Mouse (Mus musculus) cerebellum, adult 11 months (tissue): Measurements from ENCODE around the gene St3gal3.

Source experiments
- DNase-seq: peaks from one replicate; pipeline ENCODE4 v3.0.0; 2022

Gene St3gal3

DNA sequence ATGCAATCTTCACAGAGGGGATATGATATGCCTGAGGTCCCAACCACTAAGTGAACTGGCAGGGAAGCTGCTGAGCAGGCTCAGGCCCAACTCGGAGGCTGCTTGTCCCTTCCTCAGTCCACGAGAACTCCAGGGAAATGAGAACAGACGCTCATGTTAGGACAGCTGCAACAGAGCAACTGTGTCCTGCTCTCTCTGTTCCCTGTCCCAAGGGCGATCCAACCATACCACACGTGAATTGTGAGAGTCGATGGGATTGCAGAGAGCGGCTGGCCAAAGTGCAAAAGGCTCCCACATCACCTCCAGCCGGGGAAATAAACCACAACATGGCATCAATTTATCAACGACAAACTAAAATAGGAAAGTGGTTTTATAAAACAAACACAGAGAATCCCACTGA, 90.2 kb downstream of the St3gal3 start:
- no peak for DNase-seq

DNA sequence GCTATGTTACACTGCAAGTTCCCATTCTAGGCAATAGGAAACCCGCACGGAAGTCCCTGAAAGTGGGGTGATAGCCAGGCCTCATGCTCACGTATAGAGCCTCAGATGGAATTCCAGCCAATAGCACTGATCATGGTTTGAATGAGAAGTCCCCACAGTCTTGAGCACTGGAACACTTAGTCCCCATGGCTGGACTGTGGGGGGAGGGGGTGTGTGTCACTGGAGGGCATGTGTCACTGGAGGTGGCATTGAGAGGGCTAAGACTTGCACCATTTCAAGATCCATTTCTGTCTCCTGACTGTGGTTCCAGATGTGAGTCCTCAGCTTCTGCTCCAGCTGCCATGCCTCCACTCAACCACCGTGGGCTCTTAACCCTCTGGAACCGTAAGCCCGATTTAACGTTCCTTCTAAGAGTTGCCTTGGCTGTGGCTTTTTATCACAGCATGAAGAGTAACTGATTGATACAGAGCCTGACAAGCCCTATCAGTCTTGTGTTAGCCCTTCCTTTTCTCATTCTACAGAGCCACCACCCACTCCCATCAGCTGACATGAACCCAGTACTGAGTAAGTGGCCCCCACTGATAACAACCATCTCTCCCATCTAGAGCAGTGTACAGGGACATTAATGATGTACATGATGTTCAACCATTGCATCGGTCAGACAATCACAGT, 91.2 kb downstream of the St3gal3 start:
- no peak for DNase-seq

GRCm38 (mm10) chr4:118042671-118043320, 91.9 kb downstream of the St3gal3 start:
- no peak for DNase-seq

DNA sequence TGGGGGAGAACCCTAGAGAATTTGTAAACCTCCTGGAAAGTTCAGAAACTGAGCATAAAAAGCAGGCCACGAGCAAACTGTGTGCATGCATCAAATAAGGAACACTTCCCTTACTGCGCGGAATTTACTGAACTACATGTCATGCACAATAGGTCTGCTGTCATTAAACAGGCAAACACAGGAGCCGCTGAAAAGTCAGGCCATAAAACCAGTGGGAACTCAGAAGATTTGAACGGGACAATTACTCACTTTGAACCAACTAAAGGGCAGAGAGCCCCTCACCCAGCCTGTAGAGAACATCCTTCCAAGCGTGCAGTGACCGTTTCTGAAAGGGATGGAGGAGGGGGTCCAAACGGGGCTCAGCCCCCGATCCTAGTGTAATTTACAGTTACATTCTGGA, 93.6 kb downstream of the St3gal3 start:
- no peak for DNase-seq

DNA sequence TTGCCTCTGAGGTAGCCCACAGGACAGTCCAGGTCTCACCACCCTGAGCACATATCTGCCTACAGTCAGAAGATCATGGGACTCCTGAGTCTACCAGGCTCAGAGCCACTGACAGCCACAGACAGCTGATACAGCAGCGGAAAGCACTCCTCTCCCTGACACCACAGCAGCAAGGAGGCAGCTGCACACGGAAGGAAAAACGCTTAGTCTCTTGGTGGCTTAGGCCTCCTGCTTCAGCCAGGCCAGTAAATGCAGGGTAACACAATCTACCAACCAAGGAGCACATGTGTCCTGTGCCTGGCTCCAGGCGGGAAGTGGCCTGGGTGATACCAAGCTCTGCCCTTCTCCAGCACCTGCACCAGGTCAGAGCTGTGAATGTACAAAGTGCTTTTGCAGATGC, 94.1 kb downstream of the St3gal3 start:
- no peak for DNase-seq

DNA sequence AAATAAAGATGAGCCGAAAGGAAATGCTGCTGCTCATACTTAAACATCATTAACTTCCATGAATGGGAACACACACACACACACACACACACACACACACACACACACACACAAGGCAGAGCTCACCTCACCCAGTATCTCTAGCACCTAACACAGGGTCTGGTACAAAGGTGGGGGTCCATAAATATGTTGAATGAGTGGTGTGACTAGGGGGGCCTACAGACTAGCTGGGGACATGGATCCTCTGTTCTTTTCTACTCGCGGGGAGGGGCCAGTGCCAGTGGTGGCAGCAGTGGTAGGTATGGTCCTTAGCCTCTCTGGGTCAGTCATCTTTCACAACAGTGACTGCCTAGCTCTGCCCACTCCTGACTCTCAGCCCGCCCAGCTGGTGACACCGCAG, 94.8 kb downstream of the St3gal3 start:
- DNase-seq: no peak

GRCm38 (mm10) chr4:118038023-118038422, 96.7 kb downstream of the St3gal3 start:
- DNase-seq: no peak

GRCm38 (mm10) chr4:118037406-118037805, 97.3 kb downstream of the St3gal3 start:
- DNase-seq: no peak

DNA sequence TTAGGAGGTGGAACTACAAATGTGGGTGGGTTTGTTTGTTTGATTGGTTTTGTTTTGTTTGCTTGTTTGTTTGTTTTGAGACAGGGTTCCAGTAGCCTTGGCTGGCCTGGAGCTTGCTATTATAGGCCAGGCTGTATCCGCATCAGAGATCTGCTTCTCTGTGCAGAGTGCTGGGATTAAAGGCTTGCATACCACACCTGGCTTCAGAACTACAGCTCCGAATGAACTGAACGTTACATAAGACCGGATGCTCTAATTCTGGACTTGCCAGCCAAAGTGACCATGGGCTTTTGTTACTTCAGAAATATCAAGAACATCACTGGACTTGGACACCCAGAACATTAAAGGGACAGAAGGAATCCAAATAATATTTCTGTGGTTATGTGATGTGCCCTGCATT, 98.2 kb downstream of the St3gal3 start:
- no peak for DNase-seq

- DNase-seq: no peak
Observed at GRCm38 (mm10) chr4:118035090-118035489, 99.6 kb downstream of the St3gal3 start.

- no peak for DNase-seq
Observed at GRCm38 (mm10) chr4:118033026-118033425, 101.7 kb downstream of the St3gal3 start.

DNA sequence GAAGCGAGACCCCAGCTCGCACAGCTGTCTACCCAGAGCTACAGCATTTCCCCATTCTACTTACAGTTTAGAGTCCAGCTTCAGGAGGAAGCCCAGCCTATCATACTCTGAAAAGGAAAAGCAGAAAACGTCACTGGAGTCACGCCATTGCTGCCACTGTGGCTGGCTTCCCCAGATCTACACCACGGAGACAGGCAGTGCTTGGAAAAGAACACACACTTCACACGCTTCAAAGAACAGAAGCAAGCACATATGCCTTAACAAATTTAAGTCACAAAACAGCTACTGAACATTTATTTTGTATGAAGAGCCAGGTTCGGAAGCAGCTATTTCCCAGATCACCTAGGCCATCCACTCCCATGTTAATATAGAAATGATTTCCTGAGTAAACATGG, 102.9 kb downstream of the St3gal3 start:
- DNase-seq: no peak

DNA sequence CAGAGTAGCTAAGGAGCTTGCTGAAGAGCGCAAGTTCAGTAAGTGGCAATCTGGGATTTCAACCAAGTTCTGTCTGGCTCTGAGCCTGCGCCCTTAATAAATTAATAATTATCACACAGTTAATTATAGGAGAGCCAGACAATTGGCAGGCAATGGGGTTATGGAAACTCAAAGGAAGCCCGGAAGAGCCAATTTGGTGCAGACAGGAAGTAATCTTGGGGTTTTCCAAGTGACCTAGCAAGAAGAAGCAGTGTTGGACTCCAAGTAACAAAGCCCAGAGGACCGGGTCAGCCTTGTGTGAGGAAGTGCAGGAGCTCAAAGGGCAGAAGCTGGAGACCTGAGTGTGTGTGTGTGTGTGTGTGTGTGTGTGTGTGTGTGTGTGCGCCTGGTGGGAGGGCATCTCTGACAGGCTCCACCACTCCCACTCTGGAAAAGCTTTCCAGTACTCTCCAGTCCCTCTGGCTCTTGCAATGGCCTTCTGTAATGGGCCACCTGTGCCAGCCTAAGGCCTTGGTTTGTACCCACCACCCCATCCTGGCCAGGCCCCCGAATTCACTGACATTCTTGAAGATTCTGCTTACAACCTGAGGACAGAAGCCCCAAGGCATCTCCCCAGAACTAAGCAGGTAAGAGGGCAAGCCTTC, 103.5 kb downstream of the St3gal3 start:
- DNase-seq: no peak

DNA sequence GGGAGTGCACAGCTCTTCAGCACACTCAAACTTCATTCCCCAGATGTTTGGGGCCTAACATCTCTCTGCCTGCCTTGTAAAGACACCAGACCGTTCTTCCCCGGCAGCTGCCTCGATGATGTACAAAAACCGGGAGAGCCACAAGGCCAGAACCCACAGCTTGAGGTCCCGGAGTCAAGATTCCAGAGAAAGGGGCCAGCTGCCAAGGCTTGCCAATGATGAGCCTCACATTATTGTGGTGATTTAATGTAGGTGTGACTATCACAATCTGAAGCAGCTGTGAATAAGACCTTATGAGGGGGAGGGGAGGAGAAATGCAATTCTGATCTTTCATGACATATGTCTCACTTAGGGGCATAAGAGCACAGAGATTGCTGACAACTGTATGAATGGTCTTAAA, 104.4 kb downstream of the St3gal3 start:
- no peak for DNase-seq

- DNase-seq: no peak
Observed at GRCm38 (mm10) chr4:118029892-118030291, 104.8 kb downstream of the St3gal3 start.

- no peak for DNase-seq
Observed at GRCm38 (mm10) chr4:118028994-118029393, 105.7 kb downstream of the St3gal3 start.

DNA sequence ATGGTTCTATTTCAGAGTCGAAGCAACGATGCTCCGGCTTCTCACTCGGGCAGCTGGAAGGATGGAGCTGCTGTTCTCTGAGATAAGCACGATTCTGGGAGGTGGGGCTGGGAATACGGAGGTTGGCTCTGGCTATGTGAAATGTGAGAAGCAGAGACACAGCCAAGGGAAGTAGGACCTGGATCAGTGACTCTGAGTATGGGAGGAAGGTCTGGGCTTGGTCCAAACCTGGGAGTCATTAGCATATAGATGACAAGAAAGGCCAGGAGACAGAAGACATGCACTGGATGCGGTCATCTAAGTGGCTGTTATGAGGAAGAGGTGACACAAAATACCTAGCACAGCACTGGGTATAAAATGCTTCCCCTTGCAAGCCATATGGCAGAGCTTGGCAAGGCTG, 108.8 kb downstream of the St3gal3 start:
- no peak for DNase-seq

DNA sequence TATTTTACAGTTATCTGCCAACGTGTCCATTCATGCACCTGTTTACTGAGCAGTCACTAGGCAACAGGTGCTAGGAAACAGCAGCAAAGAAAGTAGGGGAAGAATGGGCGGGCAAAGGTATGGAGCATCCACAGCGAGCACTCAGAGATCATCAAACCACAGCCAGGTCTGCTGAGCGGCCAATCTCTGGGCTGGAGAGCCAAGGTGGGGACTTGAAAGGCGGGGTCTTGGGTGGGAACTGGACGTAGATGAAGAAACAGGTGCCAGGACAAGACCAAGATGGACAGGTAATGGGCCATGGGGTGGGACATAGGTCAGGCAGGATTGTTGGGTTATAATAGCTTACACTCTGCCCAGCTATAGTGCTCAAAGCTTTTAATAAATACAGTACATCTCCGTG, 109.3 kb downstream of the St3gal3 start:
- no peak for DNase-seq

DNA sequence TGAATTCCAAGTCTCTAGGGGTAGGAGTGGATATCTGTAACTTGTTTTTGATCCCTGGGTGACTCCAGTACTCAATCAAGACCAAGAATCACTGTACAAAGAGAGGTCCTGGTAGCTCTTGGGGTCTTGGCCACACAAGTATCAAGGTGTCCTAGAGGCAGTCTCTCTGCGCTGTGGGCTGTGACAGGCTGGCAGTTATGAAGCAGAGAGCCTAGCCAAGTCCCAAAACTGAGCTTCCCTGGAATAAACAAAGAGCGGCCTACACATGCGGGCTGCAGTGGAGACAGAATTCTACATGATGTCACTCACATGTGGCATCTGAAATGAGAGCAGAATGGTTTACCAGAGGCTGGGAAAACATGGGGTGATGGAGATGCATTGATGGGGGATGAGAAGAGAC, 111.9 kb downstream of the St3gal3 start:
- no peak for DNase-seq

GRCm38 (mm10) chr4:118022406-118022805, 112.3 kb downstream of the St3gal3 start:
- no peak for DNase-seq

DNA sequence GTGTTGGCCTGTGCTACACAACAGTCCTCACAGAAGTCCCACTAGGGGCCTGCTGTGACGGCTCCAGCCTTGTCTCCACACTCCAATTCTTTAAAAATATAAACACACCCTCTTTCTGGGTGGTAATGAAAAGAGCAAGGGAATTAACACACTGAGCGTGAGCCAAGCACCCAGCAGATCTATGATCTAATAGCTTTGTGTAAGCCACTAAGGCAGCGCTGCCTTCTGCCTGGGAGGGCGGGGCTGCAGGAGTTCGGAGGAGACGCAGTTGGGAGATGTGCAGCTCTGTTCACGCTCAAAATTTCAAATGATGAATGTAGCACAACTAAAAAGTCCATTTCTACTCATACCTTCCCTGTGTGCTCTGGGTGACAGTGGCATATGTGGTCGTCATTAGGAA, 115.1 kb downstream of the St3gal3 start:
- DNase-seq: no peak

- no peak for DNase-seq
Observed at GRCm38 (mm10) chr4:118019218-118019617, 115.5 kb downstream of the St3gal3 start.

DNA sequence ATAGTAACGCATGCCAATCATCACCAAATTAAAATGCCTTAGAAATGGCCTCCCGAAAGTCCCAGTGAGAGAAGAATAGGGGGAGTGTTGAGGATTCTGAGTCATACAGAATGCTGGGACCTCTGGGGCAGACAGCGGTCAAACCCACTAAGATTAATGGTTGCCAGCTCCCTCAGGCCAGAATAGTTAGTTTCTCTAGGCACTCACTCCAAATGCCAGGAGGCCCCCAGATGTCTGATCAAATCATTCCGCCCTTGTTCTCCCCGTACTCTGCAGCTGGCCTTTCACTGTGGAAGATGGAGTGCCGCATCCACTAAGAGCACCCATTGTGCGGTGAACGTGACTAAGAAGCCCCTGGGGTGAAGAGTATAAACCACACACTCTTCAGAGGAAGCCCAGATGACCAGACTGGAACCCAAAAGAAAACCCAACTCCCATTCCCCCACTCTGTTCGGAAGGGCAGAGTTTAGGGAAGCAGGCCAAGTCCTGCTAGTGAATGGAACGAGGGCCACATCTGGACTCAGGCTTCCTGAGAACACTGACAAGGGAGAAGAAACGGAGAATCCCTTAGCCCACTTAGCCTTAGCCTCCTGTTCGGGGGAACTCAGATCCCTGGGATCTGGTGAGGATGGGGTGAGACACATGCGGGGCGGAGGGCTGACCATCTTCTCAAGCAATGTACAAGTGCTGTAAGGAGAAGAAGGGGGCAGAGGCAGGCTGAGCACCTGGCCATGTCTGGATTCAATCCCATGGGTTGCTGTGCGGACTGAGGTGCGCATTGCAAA, 117.5 kb downstream of the St3gal3 start:
- no peak for DNase-seq
